Mouse (Mus musculus): ENCODE measurements at regions not wholly inside any gene's neighbourhood (a gene's known extent, or its start where the extent isn't known, plus 50 kb on each side); places are given as distances from the start of the nearest gene placed in this dataset.

DNA sequence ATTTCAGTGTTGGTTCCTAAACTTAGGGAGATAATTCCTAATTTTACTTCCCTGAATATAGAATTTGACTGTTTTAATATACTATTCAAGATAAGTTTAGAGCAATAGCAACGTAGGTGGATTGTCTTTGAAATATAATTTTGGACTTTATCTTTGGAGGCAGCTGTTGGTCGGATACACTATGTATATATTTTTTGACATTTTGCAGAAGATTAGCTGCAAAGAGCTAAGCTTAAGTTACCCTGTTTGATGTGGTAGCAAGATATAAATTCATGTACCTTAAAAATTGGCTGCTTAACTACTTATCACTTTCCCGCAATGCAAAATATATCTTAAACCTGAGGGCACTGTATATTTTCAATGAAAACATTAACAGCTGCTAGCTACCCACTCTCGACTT is 1375.3 kb downstream of the Hace1 start:
- no peaks in the 10 kb centered on the region for H3K36me3 ChIP-seq (ENCODE audit: control insufficient read depth, insufficient read depth, low read length, poor library complexity, severe bottlenecking)
- H3K27ac ChIP-seq (ENCODE audit: insufficient read depth, low read length), result no peak overlapping the region
- no peaks in the 10 kb centered on the region for H3K4me1 ChIP-seq (ENCODE audit: control insufficient read depth, insufficient read depth, low read length)
- H3K9ac ChIP-seq (ENCODE audit: low read depth, poor library complexity, severe bottlenecking), result no peak overlapping the region
- H3K9me3 ChIP-seq (replicated peaks; ENCODE audit: control insufficient read depth, insufficient read depth, low read length, poor library complexity, severe bottlenecking), result no peaks in the 10 kb centered on the region
- H3K27me3 ChIP-seq (ENCODE audit: control insufficient read depth, insufficient read depth, low read length, poor library complexity, severe bottlenecking), result no peaks in the 10 kb centered on the region
- TF ChIP-seq EP300 (IDR thresholded peaks at IDR 0.05; ENCODE audit: insufficient read depth, low read depth, low read length), result no peak
- no peak for TF ChIP-seq POLR2A (IDR thresholded peaks at IDR 0.05; ENCODE audit: insufficient read depth, low read length)
- TF ChIP-seq CTCF (IDR thresholded peaks at IDR 0.05; ENCODE audit: low read depth, low read length), result no peak
- H3K4me3 ChIP-seq (ENCODE audit: low read depth, low read length), result no peak overlapping the region

DNA sequence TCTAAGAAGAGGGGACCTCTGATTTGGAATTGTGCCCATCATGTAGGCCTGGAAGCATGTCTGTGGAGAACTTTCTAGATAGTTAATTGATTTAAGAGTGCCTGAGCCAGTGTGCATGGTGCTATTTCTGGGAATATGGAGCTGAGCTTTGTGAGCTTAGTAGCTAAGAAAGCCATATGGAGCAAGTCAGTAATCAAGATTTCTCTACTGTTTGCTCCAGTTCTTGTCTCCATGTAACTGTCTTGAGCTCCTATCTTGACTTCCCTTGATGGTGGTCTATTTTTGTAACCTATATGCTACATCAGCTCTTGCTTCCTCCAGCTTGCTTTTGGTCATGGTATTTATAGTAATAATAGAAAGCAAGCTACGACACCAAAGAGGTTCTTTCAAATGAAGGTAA is 1377.1 kb downstream of the Hace1 start:
- Histone ChIP-seq H3K27me3 (ENCODE audit: control insufficient read depth, insufficient read depth, low read length, poor library complexity, severe bottlenecking) (no peaks in the 10 kb centered on the region), H3K27ac (ENCODE audit: insufficient read depth, low read length) (no peak overlapping the region), H3K36me3 (ENCODE audit: control insufficient read depth, insufficient read depth, low read length, poor library complexity, severe bottlenecking) (no peaks in the 10 kb centered on the region), H3K4me3 (ENCODE audit: low read depth, low read length) (no peak overlapping the region), H3K9me3 (replicated peaks; ENCODE audit: control insufficient read depth, insufficient read depth, low read length, poor library complexity, severe bottlenecking) (no peaks in the 10 kb centered on the region), H3K4me1 (ENCODE audit: control insufficient read depth, insufficient read depth, low read length) (no peaks in the 10 kb centered on the region), H3K9ac (ENCODE audit: low read depth, poor library complexity, severe bottlenecking) (no peak overlapping the region)
- no peak for TF ChIP-seq CTCF (IDR thresholded peaks at IDR 0.05; ENCODE audit: low read depth, low read length)
- no peak for TF ChIP-seq POLR2A (IDR thresholded peaks at IDR 0.05; ENCODE audit: insufficient read depth, low read length)
- no peak for TF ChIP-seq EP300 (IDR thresholded peaks at IDR 0.05; ENCODE audit: insufficient read depth, low read depth, low read length)

DNA sequence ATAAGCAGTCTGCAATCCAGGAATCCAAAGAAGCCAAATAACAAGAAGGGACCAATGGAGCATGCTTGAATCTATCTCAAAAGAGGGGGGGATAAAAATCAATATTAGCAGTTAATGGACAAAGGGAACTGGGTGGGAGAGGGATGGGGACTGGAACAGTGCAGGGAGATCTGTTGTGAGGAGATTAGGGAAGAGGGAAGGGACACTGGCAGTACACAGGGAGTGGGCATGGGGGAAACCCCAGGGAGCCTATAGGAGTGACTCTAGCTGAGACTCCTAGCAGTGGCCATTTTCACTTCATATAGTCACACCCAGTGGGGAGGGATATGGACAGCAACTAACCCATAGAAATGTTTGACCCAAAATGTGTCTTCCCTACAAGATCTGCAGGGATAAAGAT is 1402.8 kb downstream of the Hace1 start:
- H3K27ac ChIP-seq (ENCODE audit: insufficient read depth, low read length), result no peak overlapping the region
- H3K27me3 ChIP-seq (ENCODE audit: control insufficient read depth, insufficient read depth, low read length, poor library complexity, severe bottlenecking), result no peaks in the 10 kb centered on the region
- H3K4me3 ChIP-seq (ENCODE audit: low read depth, low read length), result no peak overlapping the region
- no peaks in the 10 kb centered on the region for H3K9me3 ChIP-seq (replicated peaks; ENCODE audit: control insufficient read depth, insufficient read depth, low read length, poor library complexity, severe bottlenecking)
- no peaks in the 10 kb centered on the region for H3K36me3 ChIP-seq (ENCODE audit: control insufficient read depth, insufficient read depth, low read length, poor library complexity, severe bottlenecking)
- no peak overlapping the region for H3K9ac ChIP-seq (ENCODE audit: low read depth, poor library complexity, severe bottlenecking)
- H3K4me1 ChIP-seq (ENCODE audit: control insufficient read depth, insufficient read depth, low read length), result no peaks in the 10 kb centered on the region
- no peak for TF ChIP-seq CTCF (IDR thresholded peaks at IDR 0.05; ENCODE audit: low read depth, low read length)
- no peak for TF ChIP-seq EP300 (IDR thresholded peaks at IDR 0.05; ENCODE audit: insufficient read depth, low read depth, low read length)
- TF ChIP-seq POLR2A (IDR thresholded peaks at IDR 0.05; ENCODE audit: insufficient read depth, low read length), result no peak

DNA sequence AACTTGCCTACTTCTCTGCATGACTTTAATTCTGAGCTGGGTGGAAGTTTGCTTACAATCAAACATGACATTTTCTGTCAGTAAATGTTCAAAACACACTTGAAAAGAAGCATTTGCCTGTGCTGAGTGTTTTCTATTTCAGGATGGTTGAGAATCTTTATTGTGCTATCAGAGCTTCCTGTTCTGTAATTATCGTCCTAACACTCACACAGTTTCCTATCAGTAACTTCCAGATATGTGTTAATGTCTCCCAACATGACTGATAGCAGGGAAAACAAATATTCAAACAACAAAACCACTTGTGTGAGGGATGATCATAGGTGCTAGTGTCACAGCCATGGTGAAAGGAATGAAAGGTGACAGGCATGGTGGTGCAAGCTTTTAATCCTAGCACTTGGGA is 1422.1 kb downstream of the Hace1 start:
- Histone ChIP-seq H3K27ac (ENCODE audit: insufficient read depth, low read length) (no peak overlapping the region), H3K9me3 (replicated peaks; ENCODE audit: control insufficient read depth, insufficient read depth, low read length, poor library complexity, severe bottlenecking) (no peaks in the 10 kb centered on the region), H3K4me3 (ENCODE audit: low read depth, low read length) (no peak overlapping the region), H3K27me3 (ENCODE audit: control insufficient read depth, insufficient read depth, low read length, poor library complexity, severe bottlenecking) (no peaks in the 10 kb centered on the region), H3K36me3 (ENCODE audit: control insufficient read depth, insufficient read depth, low read length, poor library complexity, severe bottlenecking) (no peaks in the 10 kb centered on the region), H3K9ac (ENCODE audit: low read depth, poor library complexity, severe bottlenecking) (no peak overlapping the region), H3K4me1 (ENCODE audit: control insufficient read depth, insufficient read depth, low read length) (no peaks in the 10 kb centered on the region)
- no peak for TF ChIP-seq CTCF (IDR thresholded peaks at IDR 0.05; ENCODE audit: low read depth, low read length)
- TF ChIP-seq EP300 (IDR thresholded peaks at IDR 0.05; ENCODE audit: insufficient read depth, low read depth, low read length), result no peak
- no peak for TF ChIP-seq POLR2A (IDR thresholded peaks at IDR 0.05; ENCODE audit: insufficient read depth, low read length)

GRCm38 (mm10) chr10:47028765-47029164 is 1451.1 kb downstream of the Hace1 start:
- H3K36me3 ChIP-seq (ENCODE audit: control insufficient read depth, insufficient read depth, low read length, poor library complexity, severe bottlenecking), result no peaks in the 10 kb centered on the region
- no peak overlapping the region for H3K9ac ChIP-seq (ENCODE audit: low read depth, poor library complexity, severe bottlenecking)
- TF ChIP-seq POLR2A (IDR thresholded peaks at IDR 0.05; ENCODE audit: insufficient read depth, low read length) (no peak), EP300 (IDR thresholded peaks at IDR 0.05; ENCODE audit: insufficient read depth, low read depth, low read length) (no peak), CTCF (IDR thresholded peaks at IDR 0.05; ENCODE audit: low read depth, low read length) (no peak)
- no peaks in the 10 kb centered on the region for H3K9me3 ChIP-seq (replicated peaks; ENCODE audit: control insufficient read depth, insufficient read depth, low read length, poor library complexity, severe bottlenecking)
- H3K4me1 ChIP-seq (ENCODE audit: control insufficient read depth, insufficient read depth, low read length), result no peaks in the 10 kb centered on the region
- no peak overlapping the region for H3K4me3 ChIP-seq (ENCODE audit: low read depth, low read length)
- H3K27me3 ChIP-seq (ENCODE audit: control insufficient read depth, insufficient read depth, low read length, poor library complexity, severe bottlenecking), result no peaks in the 10 kb centered on the region
- H3K27ac ChIP-seq (ENCODE audit: insufficient read depth, low read length), result no peak overlapping the region

- H3K36me3 ChIP-seq (ENCODE audit: control insufficient read depth, insufficient read depth, low read length, poor library complexity, severe bottlenecking), result no peaks in the 10 kb centered on the region
- no peak overlapping the region for H3K27ac ChIP-seq (ENCODE audit: insufficient read depth, low read length)
- no peak overlapping the region for H3K4me3 ChIP-seq (ENCODE audit: low read depth, low read length)
- no peak for TF ChIP-seq CTCF (IDR thresholded peaks at IDR 0.05; ENCODE audit: low read depth, low read length)
- TF ChIP-seq EP300 (IDR thresholded peaks at IDR 0.05; ENCODE audit: insufficient read depth, low read depth, low read length), result no peak
- TF ChIP-seq POLR2A (IDR thresholded peaks at IDR 0.05; ENCODE audit: insufficient read depth, low read length), result no peak
- H3K9me3 ChIP-seq (replicated peaks; ENCODE audit: control insufficient read depth, insufficient read depth, low read length, poor library complexity, severe bottlenecking), result no peaks in the 10 kb centered on the region
- no peaks in the 10 kb centered on the region for H3K27me3 ChIP-seq (ENCODE audit: control insufficient read depth, insufficient read depth, low read length, poor library complexity, severe bottlenecking)
- H3K9ac ChIP-seq (ENCODE audit: low read depth, poor library complexity, severe bottlenecking), result no peak overlapping the region
- H3K4me1 ChIP-seq (ENCODE audit: control insufficient read depth, insufficient read depth, low read length), result no peaks in the 10 kb centered on the region
These were observed 1477.0 kb downstream of the Hace1 start for GRCm38 (mm10) chr10:47054672-47055071.
